Mouse (Mus musculus) urinary bladder, postnatal 0 days (tissue): Measurements from ENCODE around the gene Gm8300. TPM values are rescaled to one million over a fixed set of nuclear protein-coding genes. Genes with fewer than 3 reads are reported as not detected.

Experiments
- polyA plus RNA-seq: library from polyadenylated mRNA; unstranded; fragments of >200 nt; fragmentation: Nextera tagmentation; extraction: Ambion mirVana; gene quantifications from 2 replicates; pipeline ENCODE4 v1.2.1, GENCODE M21; 2015

The Gm8300 gene
- polyA plus RNA-seq, result not detected in 2 replicates

DNA sequence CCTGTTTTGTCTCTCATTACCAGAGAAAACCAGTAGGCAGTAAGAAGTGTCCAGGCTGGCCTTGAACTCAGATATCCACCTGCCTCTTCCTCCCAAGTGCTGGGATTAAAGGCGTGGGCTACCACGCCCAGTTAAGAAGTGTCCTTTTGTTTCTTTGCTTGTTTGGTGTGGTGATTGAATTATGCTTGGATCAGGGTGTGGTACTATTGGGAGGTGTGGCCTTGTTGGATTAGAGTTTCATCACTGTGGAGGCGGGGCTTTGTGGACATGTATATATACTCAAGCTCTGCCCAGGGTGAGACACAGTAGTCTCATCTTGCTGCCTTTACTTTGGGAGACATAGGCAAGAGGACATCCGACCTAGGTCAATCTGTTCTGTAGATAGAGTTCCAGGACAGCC, at the start of gene Gm8300:
Gene Gm8300, plus strand, starts transcription at position 301 of the 400 bp plus-strand sequence.

DNA sequence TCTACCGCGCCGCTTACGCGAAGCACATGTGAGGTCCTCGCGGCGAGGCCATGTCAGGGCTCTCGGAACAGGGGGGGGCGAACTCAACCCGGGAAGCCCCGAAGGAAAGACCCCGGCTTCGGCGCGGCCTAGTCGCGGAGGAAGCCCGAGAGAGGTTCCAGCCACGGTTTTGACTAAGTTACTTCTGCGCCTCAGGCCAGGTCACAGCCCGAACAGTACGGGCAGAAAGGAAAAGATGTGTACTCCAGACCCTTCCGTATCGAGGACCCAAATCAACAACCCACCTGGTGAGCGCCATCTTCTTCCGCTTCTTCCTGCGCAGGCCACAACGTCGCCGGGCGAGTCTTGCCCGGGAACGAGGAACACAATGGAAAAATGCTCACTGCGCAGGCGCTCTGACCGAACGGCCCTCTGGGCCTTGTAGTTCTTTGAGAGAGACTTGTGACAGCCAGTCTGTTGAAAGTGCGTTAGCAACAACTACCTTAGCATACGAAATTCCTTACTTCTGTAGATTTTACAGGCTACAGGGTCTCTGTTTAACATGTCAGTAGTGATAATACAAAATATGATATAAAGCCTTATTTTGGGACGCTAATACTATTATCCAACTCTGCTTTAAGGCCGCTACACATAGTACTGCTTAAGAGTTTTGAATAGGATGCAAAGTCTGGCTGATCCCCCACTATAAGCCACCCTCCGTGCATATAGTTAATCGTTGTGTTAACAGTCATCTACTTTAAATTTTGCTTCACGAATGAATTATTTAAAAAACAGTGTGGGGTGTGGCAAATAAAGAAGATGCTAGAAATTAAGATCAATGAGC, 41.9 kb upstream of the Gm8300 start, which contains the start of gene Snw1:
Gene Snw1, minus strand, starts transcription at position 311 of the 823 bp plus-strand sequence.

DNA sequence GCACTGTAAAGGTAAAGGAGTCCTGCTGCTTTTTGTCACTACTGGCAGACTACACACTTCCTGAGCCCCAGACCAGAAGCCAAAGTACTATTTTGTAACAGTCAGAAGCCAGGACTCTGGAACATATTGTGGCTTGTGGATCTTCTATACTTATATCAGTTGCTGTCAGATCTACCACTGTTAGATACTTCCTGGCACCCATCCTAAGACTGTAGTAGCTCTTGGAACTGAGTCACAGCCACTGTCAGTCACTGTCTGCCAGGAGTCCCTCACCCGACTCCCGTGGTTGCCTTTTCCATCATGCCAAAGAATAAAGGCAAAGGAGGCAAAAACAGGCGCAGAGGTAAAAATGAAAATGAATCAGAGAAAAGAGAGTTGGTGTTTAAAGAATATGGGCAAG, 19.7 kb upstream of the Gm8300 start, which contains the start of gene Gm5788:
Gene Gm5788, plus strand, starts transcription at position 301 of the 400 bp plus-strand sequence.

Other genes with a start within 250 kb of the Gm8300 start
- gene Vipas39, start 248.1 kb upstream of the Gm8300 start, polyA plus RNA-seq, result 18.4 and 19.1 TPM in 2 replicates
- 123 and 128 TPM in 2 replicates for gene Ahsa1, start 247.8 kb upstream of the Gm8300 start, polyA plus RNA-seq
- gene Ism2, start 214.6 kb upstream of the Gm8300 start, polyA plus RNA-seq, result 0.13 and 0.31 TPM in 2 replicates
- 97.7 and 114 TPM in 2 replicates for gene Sptlc2, start 126.0 kb upstream of the Gm8300 start, polyA plus RNA-seq
- gene Slirp, start 70.4 kb upstream of the Gm8300 start, polyA plus RNA-seq, result 253 and 269 TPM in 2 replicates
- 22.4 and 24.9 TPM in 2 replicates for gene Alkbh1, start 70.3 kb upstream of the Gm8300 start, polyA plus RNA-seq
- 67.3 and 69.9 TPM in 2 replicates for gene Snw1, start 42.0 kb upstream of the Gm8300 start, polyA plus RNA-seq
- gene Gm5788, start 19.6 kb upstream of the Gm8300 start, polyA plus RNA-seq, result not detected in 2 replicates
- not detected in 2 replicates for gene Oog1, start 88.4 kb downstream of the Gm8300 start, polyA plus RNA-seq
- not detected in 2 replicates for gene Gm4027, start 104.6 kb downstream of the Gm8300 start, polyA plus RNA-seq
- gene Gm16381, start 130.3 kb downstream of the Gm8300 start, polyA plus RNA-seq, result not detected in 2 replicates